Mouse (Mus musculus): ENCODE measurements around the gene Rnf135.

DNA sequence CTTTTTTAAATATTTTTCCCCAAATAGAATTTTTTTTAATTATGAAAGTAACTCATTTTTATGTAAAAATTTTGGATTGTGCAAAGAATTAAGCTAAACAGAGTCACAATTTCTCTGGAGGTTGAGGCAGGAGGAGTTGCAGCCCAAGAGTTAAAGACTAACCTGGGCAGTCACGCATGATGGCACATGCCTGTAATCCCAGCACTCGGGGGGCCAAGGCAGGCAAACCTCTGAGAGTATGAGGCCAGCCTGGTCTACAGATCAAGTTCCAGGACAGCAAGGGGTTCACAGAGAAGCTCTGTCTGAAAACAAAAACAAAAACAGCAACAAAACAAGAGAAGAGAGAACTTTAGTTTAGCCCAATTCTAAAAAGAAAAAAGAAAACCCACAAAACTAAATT, 19.4 kb upstream of the Rnf135 start:
- TF ChIP-seq POLR2A (IDR thresholded peaks at IDR 0.05; ENCODE audit: borderline replicate concordance, control insufficient read depth, low read depth, low read length) (no peak), CTCF (IDR thresholded peaks at IDR 0.05; ENCODE audit: control insufficient read depth, insufficient read depth, low read length) (no peak)

Measured in bone marrow, adult 2 months (tissue).